Mouse (Mus musculus) kidney, postnatal 4 days (tissue): Measurements from ENCODE around the gene Col11a2.

Source experiments
- DNase-seq, 2 experiments: peaks; one replicate each; pipeline ENCODE4 v3.0.0; 2021; ENCODE audit warnings: mixed read lengths in 2 of 2

Gene Col11a2

GRCm38 (mm10) chr17:34026917-34027655 is 12.2 kb upstream of the Col11a2 start:
- peak in 1 of 2 experiments; percentile 50 for DNase-seq

- peak; percentile 95 to 97 for DNase-seq
Measured at GRCm38 (mm10) chr17:34027656-34028223, 11.5 kb upstream of the Col11a2 start, which contains the start of gene H2-Ke6. TSS of gene H2-Ke6 (minus strand) at chr17:34028060.

- DNase-seq, result no peak
Measured at GRCm38 (mm10) chr17:34028501-34029149, 10.6 kb upstream of the Col11a2 start.

- no peak for DNase-seq
Measured at GRCm38 (mm10) chr17:34029150-34029889, 9.9 kb upstream of the Col11a2 start.

- no peak for DNase-seq
Measured at GRCm38 (mm10) chr17:34029890-34030595, 9.2 kb upstream of the Col11a2 start.

GRCm38 (mm10) chr17:34030861-34031326 is 8.3 kb upstream of the Col11a2 start:
- no peak for DNase-seq

GRCm38 (mm10) chr17:34031465-34032173 is 7.6 kb upstream of the Col11a2 start, which contains the start of the genes Slc39a7 and Rxrb:
TSS of gene Slc39a7 (minus strand) at chr17:34031682.
TSS of gene Rxrb (plus strand) at chr17:34031812.
- DNase-seq, result peak; percentile 99

GRCm38 (mm10) chr17:34032174-34032632 is 7.0 kb upstream of the Col11a2 start:
- DNase-seq, result no peak

GRCm38 (mm10) chr17:34032806-34033205 is 6.4 kb upstream of the Col11a2 start:
- DNase-seq, result no peak

GRCm38 (mm10) chr17:34033441-34033840 is 5.8 kb upstream of the Col11a2 start:
- no peak for DNase-seq

- DNase-seq, result peak; percentile 75 to 81
Measured at GRCm38 (mm10) chr17:34034064-34034463, 5.2 kb upstream of the Col11a2 start.

- DNase-seq, result no peak
Measured at GRCm38 (mm10) chr17:34035517-34035916, 3.7 kb upstream of the Col11a2 start.

GRCm38 (mm10) chr17:34036647-34037046 is 2.6 kb upstream of the Col11a2 start:
- peak in 1 of 2 experiments; percentile 60 for DNase-seq

- DNase-seq, result no peak
Measured at GRCm38 (mm10) chr17:34037241-34037640, 2.0 kb upstream of the Col11a2 start.

GRCm38 (mm10) chr17:34038440-34038839 is 797 bp upstream of the Col11a2 start:
- DNase-seq, result peak; percentile 42 to 57

GRCm38 (mm10) chr17:34039562-34040450 is 569 bp downstream of the Col11a2 start:
- DNase-seq, result no peak

GRCm38 (mm10) chr17:34045941-34046340 is 6.7 kb downstream of the Col11a2 start:
- DNase-seq, result no peak

- DNase-seq, result no peak
Measured at GRCm38 (mm10) chr17:34047404-34048050, 8.3 kb downstream of the Col11a2 start.

- no peak for DNase-seq
Measured at GRCm38 (mm10) chr17:34057224-34057623, 18.0 kb downstream of the Col11a2 start.

GRCm38 (mm10) chr17:34068864-34069263 is 29.6 kb downstream of the Col11a2 start:
- DNase-seq, result no peak
